In the genomic region with DNA sequence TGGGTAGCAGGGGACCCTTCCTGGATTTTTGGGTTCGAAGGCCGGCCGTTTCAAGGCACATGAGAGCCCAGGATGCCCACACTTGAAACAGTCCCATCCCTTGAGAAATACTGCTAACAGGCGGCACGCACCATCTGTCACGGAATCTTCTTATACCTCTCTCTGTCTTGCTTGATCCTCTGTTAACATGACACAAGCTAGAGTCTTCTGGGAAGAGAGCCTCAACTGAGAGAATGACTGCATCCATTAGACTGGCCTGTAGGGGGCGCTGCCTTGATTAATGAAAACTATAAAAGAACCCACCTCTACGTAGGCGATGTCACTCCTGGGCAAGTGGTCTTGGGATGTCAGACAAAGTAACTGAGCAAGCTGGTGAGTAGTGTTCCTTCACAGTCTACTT, we compare ENCODE assay signal across 12 mouse cellular contexts. TPM values are rescaled to one million over a fixed set of nuclear protein-coding genes. Genes with fewer than 3 reads are reported as not detected.
DNase-seq lines count a peak whose midpoint lies in the region; ATAC-seq and TF ChIP-seq lines count a peak whose summit lies in the region.
"Had no signal": no experiment of that assay in that cellular context is flagged by ENCODE, and none has a peak within 500 bp of the region (broad histone marks: within the 10 kb centered on the region; RNA-seq: fewer than 3 reads in every experiment).

No protein-coding gene starts in this region.

- H3K4me3 ChIP-seq in gastrocnemius, adult 2 months = no peak overlapping the region
- H3K4me3 ChIP-seq in midbrain, embryonic 13.5 days (replicated peaks) = no peak overlapping the region
- H3K4me3 ChIP-seq: limb, embryonic 12.5 days; midbrain, embryonic 12.5 days had no signal

- H3K9ac ChIP-seq in midbrain, embryonic 13.5 days (replicated peaks) = no peak overlapping the region
- H3K9ac ChIP-seq: limb, embryonic 12.5 days; midbrain, embryonic 12.5 days had no signal

- no peak overlapping the region for H3K4me2 ChIP-seq in midbrain, embryonic 13.5 days (replicated peaks)
- H3K4me2 ChIP-seq: limb, embryonic 12.5 days; midbrain, embryonic 12.5 days had no signal

- no peak overlapping the region for H3K27ac ChIP-seq in gastrocnemius, adult 2 months
- H3K27ac ChIP-seq in midbrain, embryonic 13.5 days = no peak overlapping the region
- H3K27ac ChIP-seq: limb, embryonic 12.5 days; midbrain, embryonic 12.5 days had no signal

- TF ChIP-seq CTCF in gastrocnemius, adult 2 months (IDR thresholded peaks at IDR 0.05) = peak; percentile 39

- no peak for ATAC-seq in midbrain, embryonic 13.5 days
- ATAC-seq: hindbrain, embryonic 16.5 days had no signal

- DNase-seq in gastrocnemius, adult 2 months = no peak
- DNase-seq in gastrocnemius, postnatal 4 days (ENCODE audit: low spot score in 2 of 2) = no peak
- DNase-seq in spleen, adult 12 weeks (ENCODE audit: low spot score) = peak; percentile 14
- no peak for DNase-seq in spleen, postnatal 4 days (ENCODE audit: low spot score in 2 of 2)
- peak; percentile 70 for DNase-seq in induced T-regulatory cell, adult 2 months (ENCODE audit: low read depth)
- DNase-seq in thymus, postnatal 25 days = peak; percentile 16
- DNase-seq in yolk sac, embryonic 10.5 days (ENCODE audit: low spot score) = no peak
- DNase-seq: embryo, embryonic 11 days had no signal

- H3K36me3 ChIP-seq in midbrain, embryonic 13.5 days = no peaks in the 10 kb centered on the region
- H3K36me3 ChIP-seq: limb, embryonic 12.5 days; midbrain, embryonic 12.5 days had no signal

- H3K4me1 ChIP-seq in midbrain, embryonic 13.5 days (replicated peaks) = peaks cover 5% of the 10 kb centered on the region; the same call in 1 of the 2 replicates
- H3K4me1 ChIP-seq: midbrain, embryonic 12.5 days had no signal

- no peaks in the 10 kb centered on the region for H3K27me3 ChIP-seq in midbrain, embryonic 13.5 days
- H3K27me3 ChIP-seq: limb, embryonic 12.5 days; midbrain, embryonic 12.5 days had no signal

- intact Hi-C loops in gastrocnemius, adult 2 months (cut with DNase I) = no loop called here

- 87% methylated on average over 9 of the region's 9 CpGs for WGBS in midbrain, embryonic 13.5 days

- no peaks in the 10 kb centered on the region for H3K9me3 ChIP-seq in midbrain, embryonic 13.5 days

RNA-seq across cellular contexts. Expression of a gene that starts 13.2 kb away (rescaled TPM):
- total RNA-seq in gastrocnemius, adult 2 months (2021) = 1 to 10 TPM; 2.4 to 3.0 TPM
- total RNA-seq in gastrocnemius, postnatal 4 days (2021) = 10 to 100 TPM; 16.9 to 17.2 TPM
- 26.5 and 26.9 TPM in 2 replicates for polyA plus RNA-seq in midbrain, embryonic 13.5 days (2015; fragmentation: Nextera tagmentation; extraction: Ambion mirVana)

Comparison
In these comparisons a context has a peak if more than half of its experiments do, and no peak if none do; other contexts are left out.
1. DNase-seq: peak in spleen, adult 12 weeks (single experiment), induced T-regulatory cell, adult 2 months (single experiment) and thymus, postnatal 25 days (single experiment); none in gastrocnemius, adult 2 months (single experiment), gastrocnemius, postnatal 4 days (0 of 2), spleen, postnatal 4 days (0 of 2) and yolk sac, embryonic 10.5 days (single experiment).
2. RNA of a gene that starts 13.2 kb away (total RNA-seq): 16.9 to 17.2 TPM in gastrocnemius, postnatal 4 days; 2.4 to 3.0 TPM in gastrocnemius, adult 2 months; every median in the first group is over 4 times any median in the second.